Mouse (Mus musculus) hindbrain, embryonic 16.5 days (tissue): ENCODE data around the gene Cldn10. TPM values are rescaled to one million over a fixed set of nuclear protein-coding genes. Genes with fewer than 3 reads are reported as not detected.

Experiments
- ATAC-seq: fragments of 200-750 bp; cut with Nextera tagmentation; 2 replicates; pipeline ENCODE4 v1.8.0; 2017; ENCODE audit warnings: moderate TSS enrichment, moderate library complexity
- H3K27ac ChIP-seq: fragments of 300-500 bp; sonication (generic); 2 replicates; pipeline ENCODE4 v1.5.1; 2014; ENCODE audit warnings: low read depth, mild to moderate bottlenecking, control low read depth, low read length, moderate library complexity
- H3K27me3 ChIP-seq: fragments of 300-500 bp; sonication (generic); replicated peaks from 2 replicates; pipeline ENCODE4 v1.6.1; 2014; ENCODE audit warnings: low read length; ENCODE audit not compliant: control insufficient read depth, insufficient read depth
- H3K36me3 ChIP-seq: fragments of 300-500 bp; sonication (generic); 2 replicates; pipeline ENCODE4 v1.6.1; 2014; ENCODE audit warnings: mild to moderate bottlenecking, low read length, moderate library complexity, mixed read lengths; ENCODE audit not compliant: control insufficient read depth, insufficient read depth
- H3K4me1 ChIP-seq: fragments of 300-500 bp; sonication (generic); 2 replicates; pipeline ENCODE4 v1.6.1; 2014; ENCODE audit warnings: low read depth, low read length; ENCODE audit not compliant: control insufficient read depth, insufficient read depth
- H3K4me2 ChIP-seq: fragments of 300-500 bp; sonication (generic); 2 replicates; pipeline ENCODE4 v1.6.1; 2014; ENCODE audit warnings: mild to moderate bottlenecking, low read length, control low read depth, moderate library complexity
- H3K4me3 ChIP-seq: fragments of 300-500 bp; sonication (generic); 2 replicates; pipeline ENCODE4 v1.5.1; 2014; ENCODE audit warnings: mild to moderate bottlenecking, low read length, control low read depth, moderate library complexity
- H3K9ac ChIP-seq: fragments of 300-500 bp; sonication (generic); 2 replicates; pipeline ENCODE4 v1.6.1; 2014; ENCODE audit warnings: low read depth, mild to moderate bottlenecking, control low read depth, low read length, moderate library complexity
- H3K9me3 ChIP-seq: fragments of 300-500 bp; sonication (generic); 2 replicates; pipeline ENCODE4 v1.6.1; 2014; ENCODE audit warnings: mild to moderate bottlenecking, low read length, moderate library complexity; ENCODE audit not compliant: control insufficient read depth
- WGBS: fragments of 180-500 bp; shearing (Covaris S2); extraction: QIAGEN DNeasy Blood & Tissue Kit; methylation state at CpG from one replicate; pipeline ENCODE4 v1.1.7; 2014; 5-methylcytosine and 5-hydroxymethylcytosine counted together
- polyA plus RNA-seq: library from polyadenylated mRNA; unstranded; fragments of >200 nt; fragmentation: Nextera tagmentation; extraction: Ambion mirVana; gene quantifications from 2 replicates; pipeline ENCODE4 v1.2.1, GENCODE M21; 2015

The Cldn10 gene
- polyA plus RNA-seq, 1 experiment from 2014 or later = 9.2 TPM

- Histone ChIP-seq H3K4me3 (no peak overlapping the region), H3K27ac (no peak overlapping the region), H3K4me2 (no peak overlapping the region), H3K36me3 (no peaks in the 10 kb centered on the region), H3K9ac (no peak overlapping the region), H3K4me1 (no peaks in the 10 kb centered on the region), H3K27me3 (no peaks in the 10 kb centered on the region), H3K9me3 (no peaks in the 10 kb centered on the region)
- no peak for ATAC-seq
- WGBS = 86% methylated on average over 3 of the region's 3 CpGs
These were observed 54.6 kb downstream of the Cldn10 start for GRCm38 (mm10) chr14:118842353-118842752.

- Histone ChIP-seq H3K9me3 (no peaks in the 10 kb centered on the region), H3K4me1 (no peaks in the 10 kb centered on the region), H3K27me3 (no peaks in the 10 kb centered on the region), H3K9ac (no peak overlapping the region), H3K4me2 (no peak overlapping the region), H3K36me3 (no peaks in the 10 kb centered on the region), H3K27ac (no peak overlapping the region), H3K4me3 (no peak overlapping the region)
- 96% methylated on average over 10 of the region's 10 CpGs for WGBS
- ATAC-seq = no peak
These were observed 59.1 kb downstream of the Cldn10 start for GRCm38 (mm10) chr14:118846834-118847233.

GRCm38 (mm10) chr14:118848171-118848570, 60.5 kb downstream of the Cldn10 start:
- H3K4me2 ChIP-seq = no peak overlapping the region
- 85% methylated on average over 7 of the region's 7 CpGs for WGBS
- no peaks in the 10 kb centered on the region for H3K27me3 ChIP-seq
- no peak for ATAC-seq
- no peaks in the 10 kb centered on the region for H3K4me1 ChIP-seq
- no peaks in the 10 kb centered on the region for H3K9me3 ChIP-seq
- no peaks in the 10 kb centered on the region for H3K36me3 ChIP-seq
- no peak overlapping the region for H3K27ac ChIP-seq
- H3K4me3 ChIP-seq = no peak overlapping the region
- H3K9ac ChIP-seq = no peak overlapping the region

- H3K4me1 ChIP-seq = peaks cover 6% of the 10 kb centered on the region
- no peaks in the 10 kb centered on the region for H3K9me3 ChIP-seq
- H3K27ac ChIP-seq = no peak overlapping the region
- H3K27me3 ChIP-seq = no peaks in the 10 kb centered on the region; the same call in 1 of the 2 replicates
- 88% methylated on average over 11 of the region's 11 CpGs for WGBS
- H3K4me3 ChIP-seq = no peak overlapping the region
- no peak for ATAC-seq
- no peak overlapping the region for H3K9ac ChIP-seq
- no peak overlapping the region for H3K4me2 ChIP-seq
- H3K36me3 ChIP-seq = no peaks in the 10 kb centered on the region
These were observed 62.4 kb downstream of the Cldn10 start for GRCm38 (mm10) chr14:118850011-118850695.

- Histone ChIP-seq H3K36me3 (no peaks in the 10 kb centered on the region), H3K9ac (no peak overlapping the region), H3K4me2 (no peak overlapping the region), H3K4me1 (peaks cover 10% of the 10 kb centered on the region), H3K27ac (no peak overlapping the region), H3K4me3 (no peak overlapping the region), H3K27me3 (no peaks in the 10 kb centered on the region; the same call in 1 of the 2 replicates), H3K9me3 (no peaks in the 10 kb centered on the region)
- no peak for ATAC-seq
- 61% methylated on average over 4 of the region's 4 CpGs for WGBS
These were observed 63.0 kb downstream of the Cldn10 start for GRCm38 (mm10) chr14:118850696-118851035.

GRCm38 (mm10) chr14:118851496-118852107, 63.9 kb downstream of the Cldn10 start:
- ATAC-seq = no peak
- Histone ChIP-seq H3K9ac (no peak overlapping the region), H3K4me3 (no peak overlapping the region), H3K27ac (no peak overlapping the region), H3K4me1 (peaks cover 10% of the 10 kb centered on the region), H3K4me2 (no peak overlapping the region), H3K36me3 (no peaks in the 10 kb centered on the region), H3K9me3 (no peaks in the 10 kb centered on the region), H3K27me3 (no peaks in the 10 kb centered on the region; the same call in 1 of the 2 replicates)
- 68% methylated on average over 6 of the region's 6 CpGs for WGBS

GRCm38 (mm10) chr14:118854371-118855114, 66.8 kb downstream of the Cldn10 start:
- no peaks in the 10 kb centered on the region for H3K9me3 ChIP-seq
- peak; percentile 81 for ATAC-seq
- H3K36me3 ChIP-seq = no peaks in the 10 kb centered on the region
- peak overlapping the region; percentile 75 for H3K4me2 ChIP-seq
- peaks cover 10% of the 10 kb centered on the region for H3K4me1 ChIP-seq
- no peak overlapping the region for H3K27ac ChIP-seq
- H3K27me3 ChIP-seq = no peaks in the 10 kb centered on the region; the same call in 1 of the 2 replicates
- peak overlapping the region; percentile 53 for H3K4me3 ChIP-seq
- H3K9ac ChIP-seq = peak overlapping the region; percentile 63
- WGBS = 2% methylated on average over 48 of the region's 48 CpGs

- Histone ChIP-seq H3K4me1 (peaks cover 10% of the 10 kb centered on the region), H3K27ac (no peak overlapping the region), H3K4me2 (peak overlapping the region; percentile 75), H3K27me3 (no peaks in the 10 kb centered on the region; the same call in 1 of the 2 replicates), H3K9ac (peak overlapping the region; percentile 63), H3K36me3 (no peaks in the 10 kb centered on the region), H3K4me3 (peak overlapping the region; percentile 53), H3K9me3 (no peaks in the 10 kb centered on the region)
- under 1% methylated on average over 28 of the region's 28 CpGs for WGBS
- peak; percentile 55 for ATAC-seq
These were observed 67.6 kb downstream of the Cldn10 start for GRCm38 (mm10) chr14:118855141-118855800.

GRCm38 (mm10) chr14:118856563-118856962, 68.9 kb downstream of the Cldn10 start:
- Histone ChIP-seq H3K4me2 (no peak overlapping the region), H3K4me1 (peaks cover 10% of the 10 kb centered on the region), H3K9ac (no peak overlapping the region), H3K27ac (no peak overlapping the region), H3K36me3 (no peaks in the 10 kb centered on the region), H3K9me3 (no peaks in the 10 kb centered on the region), H3K4me3 (no peak overlapping the region), H3K27me3 (no peaks in the 10 kb centered on the region; the same call in 1 of the 2 replicates)
- WGBS = 81% methylated on average over 6 of the region's 6 CpGs
- no peak for ATAC-seq
